Mouse (Mus musculus): ENCODE data around the gene Lgr5.

Gene Lgr5

GRCm38 (mm10) chr10:115570577-115570976 is 17.0 kb downstream of the Lgr5 start:
- DNase-seq (ENCODE audit: low read depth, low spot score) = no peak

- DNase-seq (ENCODE audit: low read depth, low spot score) = no peak
Observed at GRCm38 (mm10) chr10:115569712-115570491, 17.7 kb downstream of the Lgr5 start, which contains the start of gene A930009A15Rik. A930009A15Rik (plus strand) TSS chr10:115569986.

- no peak for DNase-seq (ENCODE audit: low read depth, low spot score)
Observed at GRCm38 (mm10) chr10:115563961-115564360, 23.6 kb downstream of the Lgr5 start.

GRCm38 (mm10) chr10:115562911-115563686 is 24.5 kb downstream of the Lgr5 start:
- DNase-seq (ENCODE audit: low read depth, low spot score) = no peak

GRCm38 (mm10) chr10:115561136-115561880 is 26.3 kb downstream of the Lgr5 start:
- DNase-seq (ENCODE audit: low read depth, low spot score) = no peak

GRCm38 (mm10) chr10:115556738-115557242 is 30.8 kb downstream of the Lgr5 start:
- no peak for DNase-seq (ENCODE audit: low read depth, low spot score)

GRCm38 (mm10) chr10:115555191-115555765 is 32.3 kb downstream of the Lgr5 start:
- no peak for DNase-seq (ENCODE audit: low read depth, low spot score)

- no peak for DNase-seq (ENCODE audit: low read depth, low spot score)
Observed at GRCm38 (mm10) chr10:115553352-115554113, 34.0 kb downstream of the Lgr5 start.

- no peak for DNase-seq (ENCODE audit: low read depth, low spot score)
Observed at GRCm38 (mm10) chr10:115551069-115551468, 36.5 kb downstream of the Lgr5 start.

GRCm38 (mm10) chr10:115550253-115550652 is 37.3 kb downstream of the Lgr5 start:
- DNase-seq (ENCODE audit: low read depth, low spot score) = no peak

GRCm38 (mm10) chr10:115542917-115543316 is 44.7 kb downstream of the Lgr5 start:
- DNase-seq (ENCODE audit: low read depth, low spot score) = no peak

- DNase-seq (ENCODE audit: low read depth, low spot score) = no peak
Observed at GRCm38 (mm10) chr10:115530746-115531145, 56.8 kb downstream of the Lgr5 start.

GRCm38 (mm10) chr10:115529768-115530167 is 57.8 kb downstream of the Lgr5 start:
- DNase-seq (ENCODE audit: low read depth, low spot score) = no peak

GRCm38 (mm10) chr10:115528892-115529291 is 58.7 kb downstream of the Lgr5 start:
- no peak for DNase-seq (ENCODE audit: low read depth, low spot score)

GRCm38 (mm10) chr10:115521081-115521451 is 66.5 kb downstream of the Lgr5 start:
- no peak for DNase-seq (ENCODE audit: low read depth, low spot score)

- no peak for DNase-seq (ENCODE audit: low read depth, low spot score)
Observed at GRCm38 (mm10) chr10:115520200-115521080, 67.1 kb downstream of the Lgr5 start.

GRCm38 (mm10) chr10:115518845-115519244 is 68.7 kb downstream of the Lgr5 start:
- DNase-seq (ENCODE audit: low read depth, low spot score) = no peak

- DNase-seq (ENCODE audit: low read depth, low spot score) = no peak
Observed at GRCm38 (mm10) chr10:115515503-115515902, 72.1 kb downstream of the Lgr5 start.

GRCm38 (mm10) chr10:115510959-115511358 is 76.6 kb downstream of the Lgr5 start:
- no peak for DNase-seq (ENCODE audit: low read depth, low spot score)

All from retina, postnatal 7 days (tissue).